In the genomic region with DNA sequence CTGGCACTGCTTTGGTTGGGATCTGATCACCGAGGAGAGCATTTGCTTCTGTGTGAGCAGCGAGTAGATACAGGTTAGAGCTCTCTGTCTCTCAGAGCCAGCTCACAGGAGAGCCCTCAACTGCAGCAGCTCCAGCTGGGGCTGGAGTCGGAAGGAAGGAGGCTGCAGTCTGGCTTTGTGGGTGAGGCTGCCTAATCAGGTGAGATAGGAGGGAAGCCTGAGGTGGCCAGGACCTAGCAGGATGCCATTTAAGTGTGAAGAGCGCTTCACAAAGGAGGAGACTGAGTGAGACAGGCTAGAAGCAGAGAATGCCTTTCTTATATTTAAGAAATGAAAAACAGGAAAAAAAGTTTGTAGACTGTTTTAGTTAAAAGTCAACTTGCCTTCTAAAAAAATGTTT, we compare ENCODE assay signal across 10 mouse cellular contexts. TPM values are rescaled to one million over a fixed set of nuclear protein-coding genes. Genes with fewer than 3 reads are reported as not detected.
DNase-seq lines count a peak whose midpoint lies in the region; ATAC-seq lines count a peak whose summit lies in the region.
"Had no signal": no experiment of that assay in that cellular context is flagged by ENCODE, and none has a peak within 500 bp of the region (broad histone marks: within the 10 kb centered on the region; RNA-seq: fewer than 3 reads in every experiment).

No protein-coding gene starts in this region.

- peaks cover 6% of the 10 kb centered on the region for H3K36me3 ChIP-seq in heart, embryonic 11.5 days (ENCODE audit: control insufficient read depth, insufficient read depth, low read length)
- H3K36me3 ChIP-seq in kidney, embryonic 15.5 days = peaks cover 46% of the 10 kb centered on the region
- H3K36me3 ChIP-seq in intestine, embryonic 16.5 days (ENCODE audit: control insufficient read depth, insufficient read depth, low read length) = peaks cover 4% of the 10 kb centered on the region; the same call in 1 of the 2 replicates

- no peak overlapping the region for H3K27ac ChIP-seq in heart, embryonic 11.5 days (ENCODE audit: low read depth, low read length)
- no peak overlapping the region for H3K27ac ChIP-seq in kidney, embryonic 15.5 days
- no peak overlapping the region for H3K27ac ChIP-seq in intestine, embryonic 16.5 days (ENCODE audit: low read length)
- H3K27ac ChIP-seq: forebrain, embryonic 12.5 days had no signal

- H3K27me3 ChIP-seq in heart, embryonic 11.5 days (ENCODE audit: control insufficient read depth, insufficient read depth, low read length) = no peaks in the 10 kb centered on the region
- H3K27me3 ChIP-seq in kidney, embryonic 15.5 days = no peaks in the 10 kb centered on the region
- no peaks in the 10 kb centered on the region for H3K27me3 ChIP-seq in intestine, embryonic 16.5 days (replicated peaks; ENCODE audit: control insufficient read depth, insufficient read depth, low read length)
- H3K27me3 ChIP-seq: forebrain, embryonic 12.5 days had no signal

- H3K4me2 ChIP-seq in heart, embryonic 11.5 days = no peak overlapping the region
- H3K4me2 ChIP-seq in kidney, embryonic 15.5 days = 0 out of 2 replicates have a peak overlapping the region, but pooled peaks have one; percentile 16
- H3K4me2 ChIP-seq in intestine, embryonic 16.5 days (ENCODE audit: low read depth, low read length) = no peak overlapping the region
- H3K4me2 ChIP-seq: forebrain, embryonic 12.5 days had no signal

- H3K9ac ChIP-seq in heart, embryonic 11.5 days (ENCODE audit: low read depth, low read length) = peak overlapping the region; percentile 52; the same call in 1 of the 2 replicates
- H3K9ac ChIP-seq in kidney, embryonic 15.5 days = no peak overlapping the region
- no peak overlapping the region for H3K9ac ChIP-seq in intestine, embryonic 16.5 days (ENCODE audit: low read depth, low read length)
- H3K9ac ChIP-seq: forebrain, embryonic 12.5 days had no signal

- 34% methylated on average over 4 of the region's 4 CpGs for whole genome bisulfite sequencing in heart, embryonic 11.5 days (ENCODE audit: insufficient replicate concordance)
- WGBS in kidney, embryonic 15.5 days = 66% methylated on average over 4 of the region's 4 CpGs
- 62% methylated on average over 4 of the region's 4 CpGs for WGBS in intestine, embryonic 16.5 days

- no peak for DNase-seq in heart, adult 11 months
- no peak for DNase-seq in kidney, postnatal 25 days
- peak; percentile 16 for DNase-seq in ZHBTc4 (ENCODE audit: low read depth, low spot score)
- no peak for DNase-seq in retina, postnatal 1 day
- DNase-seq: gastrocnemius, postnatal 25 days; lung, adult 2 months had no signal

- no peak for ATAC-seq in heart, embryonic 11.5 days (replicated peaks; ENCODE audit: insufficient number of reproducible peaks, low FRiP score, low TSS enrichment)
- 0 out of 2 replicates have a peak, but pooled peaks have one; percentile 20 for ATAC-seq in kidney, embryonic 15.5 days (replicated peaks; ENCODE audit: low FRiP score)
- ATAC-seq in intestine, embryonic 16.5 days = peak; percentile 40; the same call in 1 of the 2 replicates

- H3K4me3 ChIP-seq in heart, embryonic 11.5 days (ENCODE audit: low read depth, low read length) = no peak overlapping the region
- no peak overlapping the region for H3K4me3 ChIP-seq in kidney, embryonic 15.5 days (replicated peaks)
- H3K4me3 ChIP-seq in intestine, embryonic 16.5 days (ENCODE audit: low read length) = no peak overlapping the region
- H3K4me3 ChIP-seq: forebrain, embryonic 12.5 days had no signal

- no peaks in the 10 kb centered on the region for H3K9me3 ChIP-seq in heart, embryonic 11.5 days (replicated peaks; ENCODE audit: control insufficient read depth, low read length)
- no peaks in the 10 kb centered on the region for H3K9me3 ChIP-seq in kidney, embryonic 15.5 days (replicated peaks)
- H3K9me3 ChIP-seq in intestine, embryonic 16.5 days (ENCODE audit: control insufficient read depth, low read length) = no peaks in the 10 kb centered on the region
- H3K9me3 ChIP-seq: forebrain, embryonic 12.5 days had no signal

- H3K4me1 ChIP-seq in heart, embryonic 11.5 days (ENCODE audit: control insufficient read depth, insufficient read depth, low read length) = peaks cover 11% of the 10 kb centered on the region
- peaks cover 28% of the 10 kb centered on the region for H3K4me1 ChIP-seq in kidney, embryonic 15.5 days
- peaks cover 4% of the 10 kb centered on the region for H3K4me1 ChIP-seq in intestine, embryonic 16.5 days (ENCODE audit: control insufficient read depth, insufficient read depth, low read length)
- H3K4me1 ChIP-seq: forebrain, embryonic 12.5 days had no signal

RNA-seq across cellular contexts. Expression of gene Itprid2, which starts 11.9 kb away (rescaled TPM):
- 10.2 and 10.3 TPM in 2 replicates for polyA plus RNA-seq in heart, embryonic 11.5 days (2014; fragmentation: Nextera tagmentation; extraction: Ambion mirVana)
- 18.5 and 19.4 TPM in 2 replicates for polyA plus RNA-seq in kidney, embryonic 15.5 days (2015; fragmentation: Nextera tagmentation; extraction: Ambion mirVana)
- polyA plus RNA-seq in intestine, embryonic 16.5 days (2015; fragmentation: Nextera tagmentation; extraction: Ambion mirVana) = 15.5 and 17.6 TPM in 2 replicates
